Mouse (Mus musculus) stomach, postnatal 0 days (tissue): ENCODE data around the gene Actbl2. TPM values are rescaled to one million over a fixed set of nuclear protein-coding genes. Genes with fewer than 3 reads are reported as not detected.

Experiments used
- ATAC-seq: fragments of 200-750 bp; cut with Nextera tagmentation; 2 replicates; pipeline ENCODE4 v1.8.0; 2017; ENCODE audit not compliant: low FRiP score, low TSS enrichment
- DNase-seq: peaks from one replicate; pipeline ENCODE4 v3.0.0-alpha.2; 2016; ENCODE audit warnings: low spot score
- H3K27ac ChIP-seq: fragments of 300-500 bp; sonication (generic); replicated peaks from 2 replicates; pipeline ENCODE4 v1.5.1; 2014; ENCODE audit warnings: mild to moderate bottlenecking, control low read depth
- H3K27me3 ChIP-seq: fragments of 300-500 bp; sonication (generic); 2 replicates; pipeline ENCODE4 v1.6.1; 2014; ENCODE audit warnings: low read length; ENCODE audit not compliant: control insufficient read depth, insufficient read depth
- H3K36me3 ChIP-seq: fragments of 300-500 bp; sonication (generic); 2 replicates; pipeline ENCODE4 v1.6.1; 2014; ENCODE audit warnings: low read length, mixed read lengths; ENCODE audit not compliant: control insufficient read depth, insufficient read depth
- H3K4me1 ChIP-seq: fragments of 300-500 bp; sonication (generic); replicated peaks from 2 replicates; pipeline ENCODE4 v1.6.1; 2014; ENCODE audit warnings: antibody characterized with exemption; ENCODE audit not compliant: control insufficient read depth, insufficient read depth
- H3K4me2 ChIP-seq: fragments of 300-500 bp; sonication (generic); replicated peaks from 2 replicates; pipeline ENCODE4 v1.6.1; 2014; ENCODE audit warnings: low read depth, mild to moderate bottlenecking, control low read depth, moderate library complexity
- H3K4me3 ChIP-seq: fragments of 300-500 bp; sonication (generic); 2 replicates; pipeline ENCODE4 v1.5.1; 2014; ENCODE audit warnings: low read depth, low read length, control low read depth
- H3K9ac ChIP-seq: fragments of 300-500 bp; sonication (generic); 2 replicates; pipeline ENCODE4 v1.6.1; 2014; ENCODE audit warnings: mild to moderate bottlenecking, low read length, control low read depth, mixed read lengths
- H3K9me3 ChIP-seq: fragments of 300-500 bp; sonication (generic); 2 replicates; pipeline ENCODE4 v1.6.1; 2016; ENCODE audit warnings: low read length; ENCODE audit not compliant: control insufficient read depth
- CTCF ChIP-seq: IDR thresholded peaks from 2 replicates; pipeline ENCODE4 v1.5.1; 2016; ENCODE audit warnings: antibody characterized with exemption, low read depth, mild to moderate bottlenecking, moderate library complexity
- EP300 ChIP-seq: optimal IDR thresholded peaks from 2 replicates; pipeline ENCODE3; 2016; ENCODE audit warnings: antibody characterized with exemption
- WGBS: fragments of 180-500 bp; shearing (Covaris S2); extraction: QIAGEN DNeasy Blood & Tissue Kit; methylation state at CpG from one replicate; pipeline ENCODE4 v1.1.7; 2014; 5-methylcytosine and 5-hydroxymethylcytosine counted together
- polyA plus RNA-seq: library from polyadenylated mRNA; unstranded; fragments of >200 nt; fragmentation: Nextera tagmentation; extraction: Ambion mirVana; gene quantifications from 2 replicates; pipeline ENCODE4 v1.2.1, GENCODE M21; 2015

Gene Actbl2
- polyA plus RNA-seq, 1 experiment from 2014 or later: not detected

GRCm38 (mm10) chr13:111234573-111234972 lies 20.2 kb upstream of the Actbl2 start:
- 50% methylated on average over 3 of the region's 3 CpGs for WGBS
- H3K9ac ChIP-seq: no peak overlapping the region
- DNase-seq (no peak), ATAC-seq (no peak)
- no peak overlapping the region for H3K4me3 ChIP-seq
- no peaks in the 10 kb centered on the region for H3K4me1 ChIP-seq
- no peak overlapping the region for H3K4me2 ChIP-seq
- H3K27ac ChIP-seq: no peak overlapping the region
- TF ChIP-seq CTCF (no peak), EP300 (no peak)
- H3K36me3 ChIP-seq: no peaks in the 10 kb centered on the region
- no peaks in the 10 kb centered on the region for H3K27me3 ChIP-seq
- no peaks in the 10 kb centered on the region for H3K9me3 ChIP-seq

DNA sequence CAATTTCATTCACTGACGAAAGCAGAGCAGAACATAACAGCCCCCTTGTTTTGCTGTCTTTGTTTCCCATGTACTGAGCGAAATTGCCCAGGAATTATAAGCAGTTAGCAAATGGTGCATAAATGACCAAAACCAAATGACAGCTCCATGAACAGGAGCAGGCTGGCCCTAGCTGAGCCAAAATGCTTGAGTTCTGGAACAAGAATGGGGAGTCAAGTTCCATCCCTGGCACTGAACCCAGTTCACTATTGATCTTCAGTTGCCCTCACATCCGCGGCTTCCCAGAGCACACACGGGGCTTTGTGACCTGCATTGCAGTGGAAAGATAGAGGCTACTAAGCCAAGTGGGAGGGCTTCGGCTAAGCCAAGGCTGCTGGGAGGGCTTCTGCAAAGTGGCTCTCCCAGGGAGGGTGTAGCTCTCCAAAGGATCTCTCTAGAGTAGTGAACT lies 19.1 kb upstream of the Actbl2 start:
- Histone ChIP-seq H3K9me3 (no peaks in the 10 kb centered on the region), H3K27me3 (no peaks in the 10 kb centered on the region), H3K9ac (no peak overlapping the region), H3K4me1 (no peaks in the 10 kb centered on the region), H3K4me3 (no peak overlapping the region), H3K36me3 (no peaks in the 10 kb centered on the region), H3K4me2 (no peak overlapping the region), H3K27ac (0 out of 2 replicates have a peak overlapping the region, but pooled peaks have one; percentile 45)
- DNase-seq (peak; percentile 22), ATAC-seq (peak; percentile 52; the same call in 1 of the 2 replicates)
- WGBS: 48% methylated on average over 6 of the region's 6 CpGs
- TF ChIP-seq EP300: no peak
- no peak for TF ChIP-seq CTCF

GRCm38 (mm10) chr13:111236461-111236864 lies 18.4 kb upstream of the Actbl2 start:
- H3K4me2 ChIP-seq: no peak overlapping the region
- WGBS: 57% methylated on average over 9 of the region's 9 CpGs
- no peaks in the 10 kb centered on the region for H3K4me1 ChIP-seq
- no peak for DNase-seq
- H3K9ac ChIP-seq: no peak overlapping the region
- H3K27ac ChIP-seq: no peak overlapping the region
- TF ChIP-seq CTCF (no peak), EP300 (no peak)
- ATAC-seq: no peak
- H3K27me3 ChIP-seq: no peaks in the 10 kb centered on the region
- H3K9me3 ChIP-seq: no peaks in the 10 kb centered on the region
- H3K36me3 ChIP-seq: no peaks in the 10 kb centered on the region
- H3K4me3 ChIP-seq: no peak overlapping the region

GRCm38 (mm10) chr13:111237296-111237695 lies 17.5 kb upstream of the Actbl2 start:
- Histone ChIP-seq H3K27me3 (no peaks in the 10 kb centered on the region), H3K4me3 (no peak overlapping the region), H3K9me3 (no peaks in the 10 kb centered on the region), H3K4me1 (no peaks in the 10 kb centered on the region), H3K36me3 (no peaks in the 10 kb centered on the region), H3K4me2 (no peak overlapping the region), H3K9ac (no peak overlapping the region), H3K27ac (no peak overlapping the region)
- no peak for DNase-seq
- TF ChIP-seq EP300 (no peak), CTCF (peak; percentile 36; the same call in 1 of the 2 replicates)
- no peak for ATAC-seq
- 71% methylated on average over 1 of the region's 1 CpGs for WGBS

DNA sequence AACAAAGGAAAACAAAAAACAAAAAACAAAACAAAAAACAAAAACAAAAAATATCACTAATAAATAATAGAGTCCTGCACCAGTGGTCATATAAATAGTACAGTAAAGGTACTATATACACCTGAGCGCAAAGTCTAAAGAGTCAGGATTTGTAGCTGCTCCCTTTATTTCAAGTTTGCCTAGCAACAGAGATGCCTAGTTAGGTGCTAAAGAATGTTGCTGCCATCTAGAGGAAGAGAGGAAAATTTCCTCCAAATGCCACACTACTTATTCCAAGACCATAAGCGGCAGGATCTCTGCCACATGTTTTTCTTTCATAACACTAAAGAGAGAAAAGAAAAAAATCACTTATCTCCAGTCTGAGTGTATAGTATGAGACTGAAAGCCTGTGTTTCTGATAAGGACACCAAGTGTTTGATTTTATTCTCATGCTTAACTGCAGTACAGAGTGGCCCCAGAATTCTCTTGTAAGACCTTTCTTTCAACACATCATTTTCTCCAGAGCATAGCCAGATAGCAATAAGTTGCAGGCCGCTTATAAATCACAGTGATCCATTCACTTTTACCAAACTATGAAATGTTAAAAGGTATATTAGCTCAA lies 16.8 kb upstream of the Actbl2 start:
- WGBS: 32% methylated on average over 3 of the region's 3 CpGs
- Histone ChIP-seq H3K4me3 (no peak overlapping the region), H3K9ac (no peak overlapping the region), H3K4me1 (no peaks in the 10 kb centered on the region), H3K36me3 (no peaks in the 10 kb centered on the region), H3K27me3 (no peaks in the 10 kb centered on the region), H3K9me3 (no peaks in the 10 kb centered on the region), H3K27ac (no peak overlapping the region), H3K4me2 (no peak overlapping the region)
- TF ChIP-seq CTCF (peak; percentile 97), EP300 (no peak)
- peak; percentile 66 for ATAC-seq
- no peak for DNase-seq

DNA sequence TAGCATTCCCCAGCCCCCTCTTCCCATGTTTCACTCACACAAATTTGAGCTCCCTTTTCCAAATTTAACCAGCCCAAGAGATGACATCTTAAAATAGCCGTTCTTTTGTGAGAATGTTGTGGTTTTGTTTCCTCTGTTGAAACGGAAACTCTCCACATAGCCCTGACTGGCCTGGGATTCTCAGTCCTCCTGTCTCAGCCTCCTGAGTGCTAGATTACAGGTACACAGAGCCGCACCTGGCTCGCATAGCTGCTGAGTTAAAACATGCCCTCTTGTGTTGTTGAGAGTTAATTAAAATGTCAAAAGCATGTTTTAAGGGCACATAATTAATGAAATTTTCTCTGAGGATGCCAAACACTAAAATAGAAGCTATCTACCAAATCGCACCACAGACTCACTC lies 3.7 kb upstream of the Actbl2 start:
- no peak overlapping the region for H3K27ac ChIP-seq
- H3K9me3 ChIP-seq: no peaks in the 10 kb centered on the region
- no peak for ATAC-seq
- H3K4me3 ChIP-seq: no peak overlapping the region
- H3K9ac ChIP-seq: no peak overlapping the region
- 74% methylated on average over 5 of the region's 5 CpGs for WGBS
- H3K4me1 ChIP-seq: no peaks in the 10 kb centered on the region
- no peak for TF ChIP-seq EP300
- no peak for TF ChIP-seq CTCF
- no peaks in the 10 kb centered on the region for H3K36me3 ChIP-seq
- DNase-seq: no peak
- no peaks in the 10 kb centered on the region for H3K27me3 ChIP-seq
- no peak overlapping the region for H3K4me2 ChIP-seq
